Mouse (Mus musculus): Measurements from ENCODE around the gene Rin3. TPM values are rescaled to one million over a fixed set of nuclear protein-coding genes. Genes with fewer than 3 reads are reported as not detected.
A peak's percentile ranks its signal among the peaks of the same experiment; 100 is the strongest.

Gene Rin3
- total RNA-seq, 2 experiments from 2014 or later = 23.1 to 26.1 TPM

GRCm38 (mm10) chr12:102361189-102362161 lies 78.6 kb downstream of the Rin3 start:
- intact Hi-C loops (cut with DNase I) = no loop called here
- DNase-seq = no peak

- no peak for DNase-seq
- intact Hi-C loops (cut with DNase I) = no loop called here
These were observed 82.2 kb downstream of the Rin3 start for GRCm38 (mm10) chr12:102365016-102365415.

- intact Hi-C loops (cut with DNase I) = no loop called here
- no peak for DNase-seq
These were observed 83.4 kb downstream of the Rin3 start for GRCm38 (mm10) chr12:102366126-102366816.

- DNase-seq = no peak
- intact Hi-C loops (cut with DNase I) = no loop called here
These were observed 84.2 kb downstream of the Rin3 start for GRCm38 (mm10) chr12:102367075-102367474.

- no peak for DNase-seq
- intact Hi-C loops (cut with DNase I) = no loop called here
These were observed 85.2 kb downstream of the Rin3 start for GRCm38 (mm10) chr12:102368066-102368465.

GRCm38 (mm10) chr12:102368556-102368955 lies 85.7 kb downstream of the Rin3 start:
- intact Hi-C loops (cut with DNase I) = no loop called here
- DNase-seq = no peak

GRCm38 (mm10) chr12:102369488-102370235 lies 86.8 kb downstream of the Rin3 start:
- DNase-seq = no peak
- intact Hi-C loops (cut with DNase I) = no loop called here

- DNase-seq = no peak
- intact Hi-C loops (cut with DNase I) = no loop called here
These were observed 88.2 kb downstream of the Rin3 start for GRCm38 (mm10) chr12:102370931-102371500.

- intact Hi-C loops (cut with DNase I) = no loop called here
- DNase-seq = no peak
These were observed 89.5 kb downstream of the Rin3 start for GRCm38 (mm10) chr12:102372322-102372721.

- intact Hi-C loops (cut with DNase I) = loop anchor here (5.0 kb wide), 1 partner anchor 255 kb away; the partner anchor contains the start of gene Slc24a4
- DNase-seq = no peak
These were observed 99.3 kb downstream of the Rin3 start for GRCm38 (mm10) chr12:102382180-102382579.

- DNase-seq = no peak
- intact Hi-C loops (cut with DNase I) = loop anchor here (5.0 kb wide), 1 partner anchor 256 kb away; the partner anchor contains the start of gene Slc24a4
These were observed 100.4 kb downstream of the Rin3 start for GRCm38 (mm10) chr12:102383288-102383687.

- intact Hi-C loops (cut with DNase I) = loop anchor here (2.0 to 5.0 kb wide), 4 partner anchors 134 to 383 kb away; partner anchors contain the start of gene Slc24a4
- peak; percentile 46 to 70 for DNase-seq
These were observed 102.0 kb downstream of the Rin3 start for GRCm38 (mm10) chr12:102384819-102385218.

- intact Hi-C loops (cut with DNase I) = loop anchor here (2.0 to 5.0 kb wide), 3 partner anchors 205 to 403 kb away; no protein-coding TSS in a partner anchor
- peak; percentile 84 to 90 for DNase-seq
These were observed 104.5 kb downstream of the Rin3 start for GRCm38 (mm10) chr12:102387219-102387917.

- no peak for DNase-seq
- intact Hi-C loops (cut with DNase I) = loop anchor here (1.0 kb wide), 1 partner anchor 71 kb away; no protein-coding TSS in a partner anchor
These were observed 107.2 kb downstream of the Rin3 start for GRCm38 (mm10) chr12:102390042-102390441.

GRCm38 (mm10) chr12:102391109-102391508 lies 108.3 kb downstream of the Rin3 start:
- intact Hi-C loops (cut with DNase I) = no loop called here

GRCm38 (mm10) chr12:102391982-102392381 lies 109.1 kb downstream of the Rin3 start:
- DNase-seq = peak in 1 of 2 experiments; percentile 61
- intact Hi-C loops (cut with DNase I) = no loop called here

More at GRCm38 (mm10) chr12:102391109-102391508, 108.3 kb downstream of the Rin3 start:
- no peak for DNase-seq

GRCm38 (mm10) chr12:102394496-102394895 lies 111.6 kb downstream of the Rin3 start:
- intact Hi-C loops (cut with DNase I) = no loop called here
- no peak for DNase-seq

- intact Hi-C loops (cut with DNase I) = no loop called here
- DNase-seq = no peak
These were observed 112.7 kb downstream of the Rin3 start for GRCm38 (mm10) chr12:102395537-102395936.
